Mouse (Mus musculus) spleen, adult 2 months (tissue): ENCODE data around the gene Cwh43. TPM values are rescaled to one million over a fixed set of nuclear protein-coding genes. Genes with fewer than 3 reads are reported as not detected.

Experiments used
- DNase-seq, 2 experiments: peaks; one replicate each; pipeline versions ENCODE4 v3.0.0 to v3.0.0-alpha.2; 2012 to 2021; ENCODE audit warnings: low spot score in 2 of 2, low read depth in 1 of 2
- H3K27ac ChIP-seq: fragments of 200-500 bp; 2 replicates; pipeline ENCODE4 v1.5.1; 2012; ENCODE audit warnings: low read length, inconsistent platforms; ENCODE audit not compliant: insufficient read depth
- H3K27me3 ChIP-seq: fragments of 200-500 bp; 2 replicates; pipeline ENCODE4 v1.6.1; 2012; ENCODE audit warnings: mild to moderate bottlenecking, moderate library complexity, low read length, inconsistent platforms; ENCODE audit not compliant: control insufficient read depth, insufficient read depth
- H3K36me3 ChIP-seq: fragments of 200-500 bp; 2 replicates; pipeline ENCODE4 v1.6.1; 2012; ENCODE audit warnings: mild to moderate bottlenecking, low read length, inconsistent platforms; ENCODE audit not compliant: control insufficient read depth, insufficient read depth
- H3K4me1 ChIP-seq: fragments of 200-500 bp; 2 replicates; pipeline ENCODE4 v1.6.1; 2011; ENCODE audit warnings: inconsistent platforms; ENCODE audit not compliant: control insufficient read depth, insufficient read depth, insufficient read length
- H3K4me3 ChIP-seq: fragments of 200-500 bp; 2 replicates; pipeline ENCODE4 v1.5.1; 2011; ENCODE audit warnings: mild to moderate bottlenecking, inconsistent platforms; ENCODE audit not compliant: insufficient read depth, insufficient read length; ENCODE audit errors: extremely low read depth
- CTCF ChIP-seq: fragments of 200-500 bp; IDR thresholded peaks from 2 replicates; pipeline ENCODE4 v1.5.1; 2011; ENCODE audit warnings: mild to moderate bottlenecking, inconsistent platforms; ENCODE audit not compliant: insufficient read depth, insufficient read length, insufficient replicate concordance; ENCODE audit errors: extremely low read depth
- POLR2A ChIP-seq: fragments of 200-500 bp; IDR thresholded peaks from 2 replicates; pipeline ENCODE4 v1.6.1; 2011; ENCODE audit warnings: low read depth, low read length, inconsistent platforms
- WGBS: fragments of 180-500 bp; shearing (Covaris S2); methylation state at CpG from one replicate; pipeline ENCODE4 v1.1.7; 2018; 5-methylcytosine and 5-hydroxymethylcytosine counted together
- polyA plus RNA-seq: library from polyadenylated mRNA; depleted of rRNA; stranded (reverse); fragments of >200 nt; gene quantifications from 2 replicates; pipeline ENCODE4 v1.2.3, GENCODE M21; 2012

Gene Cwh43
- polyA plus RNA-seq, 1 experiment = not detected

DNA sequence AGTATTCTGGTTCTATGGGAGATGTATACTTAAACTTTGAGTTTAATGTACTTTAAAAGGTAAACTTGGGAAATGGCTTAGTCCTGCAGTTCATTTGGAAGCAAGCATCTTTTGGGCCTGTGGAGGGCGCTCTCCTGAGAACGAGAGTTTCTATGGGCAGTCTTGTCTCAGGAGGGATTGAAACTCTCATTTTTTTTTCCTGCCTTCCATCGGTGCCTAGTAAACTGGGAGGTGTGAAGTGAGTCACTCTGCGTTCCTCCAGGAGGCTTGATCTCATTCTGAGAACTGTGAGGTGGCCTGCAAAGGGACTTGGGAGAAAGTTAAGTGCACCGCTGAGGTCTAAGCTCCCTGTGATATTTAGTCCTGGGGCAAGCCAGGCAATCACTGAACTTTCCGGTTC, 986 bp downstream of the Cwh43 start:
- Histone ChIP-seq H3K27ac (no peak overlapping the region), H3K4me1 (no peaks in the 10 kb centered on the region), H3K4me3 (no peak overlapping the region), H3K27me3 (peaks cover 4% of the 10 kb centered on the region; the same call in 1 of the 2 replicates), H3K36me3 (no peaks in the 10 kb centered on the region)
- no peak for DNase-seq
- TF ChIP-seq POLR2A = no peak
- no peak for TF ChIP-seq CTCF
- 37% methylated on average over 6 of the region's 6 CpGs for WGBS

DNA sequence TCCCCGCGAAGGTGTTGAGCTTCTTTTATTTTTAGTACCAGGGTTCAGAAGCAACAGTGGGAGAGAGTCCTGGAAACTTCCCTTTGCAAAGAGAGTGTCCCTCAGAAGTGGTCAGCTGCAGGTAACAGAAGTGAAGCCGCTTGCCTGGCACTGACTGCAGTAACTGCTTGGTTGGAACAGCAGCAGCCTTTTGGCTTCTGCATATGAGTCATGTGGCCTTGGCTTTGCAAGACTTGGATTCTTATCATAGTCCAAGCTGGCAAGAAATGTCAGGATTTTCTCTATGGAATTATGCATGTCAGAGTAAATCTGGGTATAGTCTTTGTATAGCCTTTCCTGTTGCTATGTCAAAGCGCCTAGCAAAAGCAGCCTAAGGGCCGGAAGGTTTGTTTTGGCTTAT, 4.1 kb downstream of the Cwh43 start:
- no peaks in the 10 kb centered on the region for H3K4me1 ChIP-seq
- DNase-seq = no peak
- H3K27me3 ChIP-seq = peaks cover 4% of the 10 kb centered on the region; the same call in 1 of the 2 replicates
- TF ChIP-seq POLR2A (no peak), CTCF (no peak)
- H3K27ac ChIP-seq = no peak overlapping the region
- WGBS = 81% methylated on average over 5 of the region's 5 CpGs
- H3K4me3 ChIP-seq = no peak overlapping the region
- H3K36me3 ChIP-seq = no peaks in the 10 kb centered on the region

DNA sequence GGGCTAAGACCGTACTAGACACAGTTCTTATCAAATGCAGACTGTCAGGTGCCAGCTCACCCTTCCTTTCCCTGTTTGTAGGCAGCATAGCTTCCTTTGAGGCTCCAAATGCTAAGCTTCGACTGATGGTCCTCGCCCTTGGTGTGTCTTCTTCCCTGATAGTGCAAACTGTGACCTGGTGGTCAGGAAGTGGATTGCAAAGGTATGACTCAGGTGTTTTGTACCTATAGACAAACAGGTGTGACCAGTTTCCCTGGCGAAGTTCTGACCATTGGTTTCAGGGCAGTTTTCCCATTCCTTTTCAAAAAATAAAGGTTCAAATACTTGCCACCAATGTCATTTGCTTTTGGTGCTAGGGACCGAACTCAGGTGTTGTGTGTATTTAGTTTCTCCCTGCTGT, 5.9 kb downstream of the Cwh43 start:
- TF ChIP-seq CTCF = no peak
- TF ChIP-seq POLR2A = no peak
- H3K4me3 ChIP-seq = no peak overlapping the region
- no peaks in the 10 kb centered on the region for H3K4me1 ChIP-seq
- no peak for DNase-seq
- 70% methylated on average over 5 of the region's 5 CpGs for WGBS
- no peak overlapping the region for H3K27ac ChIP-seq
- no peaks in the 10 kb centered on the region for H3K27me3 ChIP-seq
- H3K36me3 ChIP-seq = no peaks in the 10 kb centered on the region

DNA sequence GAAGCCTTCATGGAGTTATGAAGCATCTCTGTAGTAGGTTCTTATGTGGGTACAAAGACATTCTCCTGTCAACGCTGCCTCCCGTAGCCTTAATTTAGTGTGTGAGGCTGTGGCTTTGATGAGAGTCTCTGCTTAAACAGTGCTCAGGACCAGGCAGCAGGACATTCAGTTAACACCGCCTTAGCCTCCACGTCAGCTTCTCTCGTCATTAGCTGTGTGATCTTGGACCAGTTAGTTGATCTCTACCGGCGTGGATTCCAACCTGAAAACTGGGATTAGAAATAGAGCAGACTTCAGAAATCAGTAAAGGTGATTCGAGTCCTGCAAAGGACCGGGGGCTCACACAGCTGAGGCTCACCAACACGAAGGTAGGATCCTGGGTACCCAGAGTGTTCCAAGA, 8.3 kb downstream of the Cwh43 start:
- Histone ChIP-seq H3K4me1 (no peaks in the 10 kb centered on the region), H3K4me3 (no peak overlapping the region), H3K36me3 (no peaks in the 10 kb centered on the region), H3K27me3 (no peaks in the 10 kb centered on the region), H3K27ac (no peak overlapping the region)
- 87% methylated on average over 10 of the region's 10 CpGs for WGBS
- TF ChIP-seq CTCF (no peak), POLR2A (no peak)
- DNase-seq = no peak

DNA sequence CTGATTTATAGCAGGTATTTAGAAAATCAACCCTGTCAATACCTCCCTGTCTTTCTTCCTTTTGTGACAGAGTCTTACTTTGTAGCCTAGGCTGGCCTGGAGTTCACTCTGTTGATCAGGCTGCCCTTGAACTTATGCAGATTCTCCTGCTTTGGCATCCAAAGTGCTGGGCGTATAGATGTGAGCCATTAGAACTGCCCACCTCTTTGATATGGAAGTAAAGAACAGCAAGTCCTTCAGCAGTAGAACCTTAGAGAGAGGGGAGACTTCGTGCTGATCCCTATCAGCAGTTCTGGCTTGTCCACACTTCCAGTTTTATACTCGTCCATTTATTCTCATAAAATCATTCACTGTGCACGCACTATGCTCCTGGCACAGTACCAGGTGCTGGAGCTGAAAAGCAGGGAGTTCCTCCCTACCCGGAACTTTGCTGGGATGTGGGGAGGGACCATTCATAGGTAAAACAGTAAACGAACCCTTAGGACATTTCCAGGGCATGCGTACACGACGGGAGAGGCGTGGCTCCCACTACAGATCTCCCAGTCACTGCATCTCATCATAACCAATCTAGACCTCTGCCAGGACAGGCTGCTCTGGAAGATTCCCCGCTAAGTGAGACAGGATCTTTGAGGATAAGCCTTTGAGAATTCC, 13.3 kb downstream of the Cwh43 start:
- WGBS = 72% methylated on average over 11 of the region's 11 CpGs
- no peak overlapping the region for H3K4me3 ChIP-seq
- H3K36me3 ChIP-seq = no peaks in the 10 kb centered on the region
- no peaks in the 10 kb centered on the region for H3K4me1 ChIP-seq
- TF ChIP-seq CTCF = no peak
- no peak for TF ChIP-seq POLR2A
- no peak overlapping the region for H3K27ac ChIP-seq
- no peaks in the 10 kb centered on the region for H3K27me3 ChIP-seq
- DNase-seq = no peak

DNA sequence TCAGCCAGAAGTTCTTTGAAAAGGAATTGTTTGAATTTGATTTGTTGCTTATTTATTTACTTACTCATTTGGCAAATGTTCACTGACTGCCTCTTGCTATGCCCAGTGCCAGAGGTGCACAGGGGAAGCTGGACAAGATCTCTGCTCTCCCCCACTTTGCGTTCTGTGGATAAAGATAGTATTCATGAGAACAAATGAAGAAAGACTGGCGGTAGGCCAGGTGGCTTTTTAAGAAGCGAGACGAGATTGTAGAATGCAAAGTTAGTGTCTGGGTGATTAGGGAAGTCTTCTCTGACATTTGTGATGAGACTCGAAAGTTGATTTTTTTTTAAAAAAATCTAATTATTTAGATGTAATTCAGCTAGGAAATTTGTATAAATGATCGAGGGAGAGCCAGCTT, 20.9 kb downstream of the Cwh43 start:
- Histone ChIP-seq H3K4me1 (no peaks in the 10 kb centered on the region), H3K4me3 (no peak overlapping the region), H3K36me3 (no peaks in the 10 kb centered on the region), H3K27me3 (no peaks in the 10 kb centered on the region), H3K27ac (no peak overlapping the region)
- DNase-seq = no peak
- 73% methylated on average over 6 of the region's 6 CpGs for WGBS
- TF ChIP-seq CTCF (no peak), POLR2A (no peak)

DNA sequence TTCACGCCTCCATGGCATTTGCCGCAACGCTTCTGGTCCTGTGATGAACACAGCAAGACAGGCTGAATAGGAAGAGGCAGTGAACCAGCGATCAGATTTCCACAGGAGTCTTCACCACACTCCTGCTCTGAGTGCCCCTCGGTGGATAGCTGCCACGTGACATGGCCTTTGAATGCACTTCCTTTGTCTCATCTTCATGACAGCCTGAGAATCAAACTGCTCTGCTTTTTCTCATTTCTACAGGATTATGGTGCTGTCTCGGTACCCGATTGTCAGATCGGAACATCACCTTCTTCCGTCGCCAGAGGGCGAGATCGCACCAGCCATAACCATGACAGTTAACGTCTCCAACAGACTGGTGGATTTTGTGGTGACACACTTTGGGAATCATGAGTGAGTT, 25.7 kb downstream of the Cwh43 start:
- peak in 1 of 2 experiments; percentile 18 for DNase-seq
- peak; percentile 48; the same call in 1 of the 2 replicates for TF ChIP-seq CTCF
- no peak for TF ChIP-seq POLR2A
- H3K27me3 ChIP-seq = no peaks in the 10 kb centered on the region
- H3K36me3 ChIP-seq = no peaks in the 10 kb centered on the region
- 28% methylated on average over 14 of the region's 14 CpGs for WGBS
- no peak overlapping the region for H3K4me3 ChIP-seq
- H3K4me1 ChIP-seq = no peaks in the 10 kb centered on the region
- no peak overlapping the region for H3K27ac ChIP-seq
